Mouse (Mus musculus) splenic B cell, adult 2 months (primary cell): ENCODE results near the gene Lrfn2.

Experiments used
- DNase-seq: peaks from one replicate; pipeline ENCODE4 v3.0.0-alpha.2; 2011; ENCODE audit warnings: low read depth, low spot score
- H3K27me3 ChIP-seq: 2 replicates; pipeline ENCODE4 v1.6.1; 2012; ENCODE audit warnings: mild to moderate bottlenecking, low read length, moderate library complexity, mixed read lengths; ENCODE audit not compliant: control insufficient read depth, poor library complexity, insufficient read depth, severe bottlenecking
- H3K36me3 ChIP-seq: 2 replicates; pipeline ENCODE4 v1.6.1; 2012; ENCODE audit warnings: mild to moderate bottlenecking, low read length, moderate library complexity, mixed read lengths; ENCODE audit not compliant: control insufficient read depth, poor library complexity, insufficient read depth, severe bottlenecking

Lrfn2 gene

GRCm38 (mm10) chr17:49009384-49010073 lies 77.3 kb downstream of the Lrfn2 start:
- Histone ChIP-seq H3K36me3 (no peaks in the 10 kb centered on the region), H3K27me3 (no peaks in the 10 kb centered on the region)
- no peak for DNase-seq

- no peak for DNase-seq
- Histone ChIP-seq H3K27me3 (no peaks in the 10 kb centered on the region), H3K36me3 (no peaks in the 10 kb centered on the region)
Measured at GRCm38 (mm10) chr17:49013876-49014600, 81.9 kb downstream of the Lrfn2 start.

- H3K27me3 ChIP-seq: no peaks in the 10 kb centered on the region
- DNase-seq: no peak
- H3K36me3 ChIP-seq: no peaks in the 10 kb centered on the region
Measured at GRCm38 (mm10) chr17:49015368-49015767, 83.2 kb downstream of the Lrfn2 start.

- Histone ChIP-seq H3K36me3 (no peaks in the 10 kb centered on the region), H3K27me3 (no peaks in the 10 kb centered on the region)
- no peak for DNase-seq
Measured at GRCm38 (mm10) chr17:49016229-49016628, 84.0 kb downstream of the Lrfn2 start.

GRCm38 (mm10) chr17:49017438-49018415 lies 85.5 kb downstream of the Lrfn2 start:
- Histone ChIP-seq H3K27me3 (no peaks in the 10 kb centered on the region), H3K36me3 (no peaks in the 10 kb centered on the region)
- no peak for DNase-seq

GRCm38 (mm10) chr17:49018774-49019488 lies 86.8 kb downstream of the Lrfn2 start:
- Histone ChIP-seq H3K36me3 (no peaks in the 10 kb centered on the region), H3K27me3 (no peaks in the 10 kb centered on the region)
- no peak for DNase-seq

GRCm38 (mm10) chr17:49029556-49030268 lies 97.5 kb downstream of the Lrfn2 start:
- Histone ChIP-seq H3K27me3 (no peaks in the 10 kb centered on the region), H3K36me3 (no peaks in the 10 kb centered on the region)
- peak; percentile 2 for DNase-seq

- Histone ChIP-seq H3K27me3 (no peaks in the 10 kb centered on the region), H3K36me3 (no peaks in the 10 kb centered on the region)
- DNase-seq: no peak
Measured at GRCm38 (mm10) chr17:49030269-49030615, 98.1 kb downstream of the Lrfn2 start.

- Histone ChIP-seq H3K36me3 (no peaks in the 10 kb centered on the region), H3K27me3 (no peaks in the 10 kb centered on the region)
- no peak for DNase-seq
Measured at GRCm38 (mm10) chr17:49030841-49031240, 98.7 kb downstream of the Lrfn2 start.

GRCm38 (mm10) chr17:49031790-49032189 lies 99.6 kb downstream of the Lrfn2 start:
- no peak for DNase-seq
- no peaks in the 10 kb centered on the region for H3K27me3 ChIP-seq
- no peaks in the 10 kb centered on the region for H3K36me3 ChIP-seq

- H3K27me3 ChIP-seq: no peaks in the 10 kb centered on the region
- DNase-seq: no peak
Measured at GRCm38 (mm10) chr17:49033276-49033675, 101.1 kb downstream of the Lrfn2 start.

GRCm38 (mm10) chr17:49033686-49034250 lies 101.6 kb downstream of the Lrfn2 start:
- no peaks in the 10 kb centered on the region for H3K36me3 ChIP-seq
- no peak for DNase-seq
- no peaks in the 10 kb centered on the region for H3K27me3 ChIP-seq

More at GRCm38 (mm10) chr17:49033276-49033675, 101.1 kb downstream of the Lrfn2 start:
- no peaks in the 10 kb centered on the region for H3K36me3 ChIP-seq

GRCm38 (mm10) chr17:49035052-49035451 lies 102.9 kb downstream of the Lrfn2 start:
- Histone ChIP-seq H3K36me3 (no peaks in the 10 kb centered on the region), H3K27me3 (no peaks in the 10 kb centered on the region)
- DNase-seq: no peak
